Mouse (Mus musculus): Measurements from ENCODE around the gene Arhgef3. TPM values are rescaled to one million over a fixed set of nuclear protein-coding genes. Genes with fewer than 3 reads are reported as not detected.

Gene Arhgef3
- total RNA-seq, 1 experiment: 7.6 TPM

DNA sequence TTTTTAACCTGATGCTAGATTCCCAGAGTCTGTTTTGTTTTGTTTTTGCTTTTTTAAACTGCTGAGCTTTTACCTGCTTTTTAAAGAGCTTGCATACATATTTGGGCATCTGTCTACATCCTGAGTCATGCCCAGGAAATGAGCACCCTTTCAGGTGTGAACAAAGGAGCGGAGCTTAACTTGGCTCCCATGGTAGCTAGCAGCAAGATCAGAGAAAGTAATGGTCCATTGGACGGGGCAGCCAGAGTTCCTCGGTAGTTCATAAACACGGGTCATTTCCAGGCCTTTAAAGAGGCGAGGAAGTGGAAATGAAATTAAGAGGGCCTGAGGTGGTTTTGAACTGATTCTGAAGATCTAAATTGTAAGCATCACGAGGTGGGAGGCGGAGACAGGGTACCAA is 276.0 kb downstream of the Arhgef3 start:
- Histone ChIP-seq H3K4me1 (ENCODE audit: control insufficient read depth in 2 of 2, insufficient read depth in 2 of 2, low read length in 2 of 2, poor library complexity in 1 of 2) (peaks cover 0 to 2% of the 10 kb centered on the region in 2 experiments; a peak in 1 of 4 replicates), H3K4me3 (ENCODE audit: insufficient read depth in 1 of 2, low read depth in 1 of 2, low read length in 2 of 2, poor library complexity in 1 of 2, severe bottlenecking in 1 of 2) (no peak overlapping the region), H3K36me3 (ENCODE audit: control insufficient read depth, insufficient read depth, low read length, poor library complexity, severe bottlenecking) (0 out of 2 replicates have a peak, but pooled peaks cover 3% of the 10 kb centered on the region), H3K9ac (ENCODE audit: insufficient read depth, low read depth, low read length, poor library complexity, severe bottlenecking) (no peak overlapping the region), H3K27ac (ENCODE audit: insufficient read depth, low read depth, low read length, poor library complexity, severe bottlenecking) (no peak overlapping the region), H3K9me3 (ENCODE audit: control insufficient read depth, insufficient read depth, low read depth, low read length) (no peaks in the 10 kb centered on the region)
- no peak for DNase-seq (ENCODE audit: low read depth, low spot score)
- TF ChIP-seq ZC3H11A (IDR thresholded peaks at IDR 0.05; ENCODE audit: borderline replicate concordance, low read depth, low read length): no peak
- no peak for TF ChIP-seq CHD2 (IDR thresholded peaks at IDR 0.05; ENCODE audit: low read depth, low read length)
- no peak for TF ChIP-seq MAFK (IDR thresholded peaks at IDR 0.05; ENCODE audit: insufficient read depth, low read depth, low read length)
- TF ChIP-seq HCFC1 (IDR thresholded peaks at IDR 0.05; ENCODE audit: borderline replicate concordance, insufficient read depth, low read length): no peak
- in situ Hi-C loops (cut with MboI; ENCODE audit: low sequenced_read_pairs in 2 of 2, unreplicated experiment in 2 of 2): no loop called here

- H3K9me3 ChIP-seq (ENCODE audit: control insufficient read depth, insufficient read depth, low read depth, low read length): no peaks in the 10 kb centered on the region
- H3K27ac ChIP-seq (ENCODE audit: insufficient read depth, low read depth, low read length, poor library complexity, severe bottlenecking): no peak overlapping the region
- no peak overlapping the region for H3K9ac ChIP-seq (ENCODE audit: insufficient read depth, low read depth, low read length, poor library complexity, severe bottlenecking)
- no peak overlapping the region for H3K4me3 ChIP-seq (ENCODE audit: insufficient read depth in 1 of 2, low read depth in 1 of 2, low read length in 2 of 2, poor library complexity in 1 of 2, severe bottlenecking in 1 of 2)
- DNase-seq (ENCODE audit: low read depth, low spot score): no peak
- peaks cover 6% of the 10 kb centered on the region; the same call in 1 of the 2 replicates for H3K36me3 ChIP-seq (ENCODE audit: control insufficient read depth, insufficient read depth, low read length, poor library complexity, severe bottlenecking)
- H3K4me1 ChIP-seq (ENCODE audit: control insufficient read depth in 2 of 2, insufficient read depth in 2 of 2, low read length in 2 of 2, poor library complexity in 1 of 2): peaks cover 0 to 6% of the 10 kb centered on the region in 2 experiments; a peak in 1 of 4 replicates
- TF ChIP-seq CHD2 (IDR thresholded peaks at IDR 0.05; ENCODE audit: low read depth, low read length) (no peak), ZNF384 (IDR thresholded peaks at IDR 0.05; ENCODE audit: low read depth, low read length) (no peak), HCFC1 (IDR thresholded peaks at IDR 0.05; ENCODE audit: borderline replicate concordance, insufficient read depth, low read length) (no peak), ZC3H11A (IDR thresholded peaks at IDR 0.05; ENCODE audit: borderline replicate concordance, low read depth, low read length) (no peak), MAFK (IDR thresholded peaks at IDR 0.05; ENCODE audit: insufficient read depth, low read depth, low read length) (no peak)
- in situ Hi-C loops (cut with MboI; ENCODE audit: low sequenced_read_pairs in 2 of 2, unreplicated experiment in 2 of 2): no loop called here
These were observed 277.1 kb downstream of the Arhgef3 start for GRCm38 (mm10) chr14:27391776-27392308.

DNA sequence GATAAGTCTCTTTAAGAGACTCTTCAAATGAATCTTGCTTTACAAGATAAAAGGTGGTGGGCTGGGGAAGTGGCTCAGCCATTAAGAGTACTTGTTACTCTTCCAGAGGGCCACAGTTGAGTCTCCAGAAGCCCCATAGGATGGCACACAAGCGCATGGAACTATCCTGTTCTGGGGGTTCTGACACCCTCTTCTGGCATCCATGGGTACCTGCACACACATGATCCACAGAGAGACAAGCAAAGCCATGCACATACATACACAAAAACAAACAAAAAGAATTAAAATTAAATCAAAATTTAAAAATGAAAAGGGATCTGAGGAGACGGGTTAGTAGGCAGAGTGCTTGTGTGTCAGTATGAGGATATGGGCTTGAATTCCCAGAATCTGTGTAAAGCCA is 278.0 kb downstream of the Arhgef3 start:
- H3K36me3 ChIP-seq (ENCODE audit: control insufficient read depth, insufficient read depth, low read length, poor library complexity, severe bottlenecking): peaks cover 6% of the 10 kb centered on the region; the same call in 1 of the 2 replicates
- no peak overlapping the region for H3K4me3 ChIP-seq (ENCODE audit: insufficient read depth in 1 of 2, low read depth in 1 of 2, low read length in 2 of 2, poor library complexity in 1 of 2, severe bottlenecking in 1 of 2)
- no peak for TF ChIP-seq HCFC1 (IDR thresholded peaks at IDR 0.05; ENCODE audit: borderline replicate concordance, insufficient read depth, low read length)
- TF ChIP-seq ZNF384 (IDR thresholded peaks at IDR 0.05; ENCODE audit: low read depth, low read length): no peak
- TF ChIP-seq CHD2 (IDR thresholded peaks at IDR 0.05; ENCODE audit: low read depth, low read length): no peak
- no peak for TF ChIP-seq ZC3H11A (IDR thresholded peaks at IDR 0.05; ENCODE audit: borderline replicate concordance, low read depth, low read length)
- no peak for TF ChIP-seq MAFK (IDR thresholded peaks at IDR 0.05; ENCODE audit: insufficient read depth, low read depth, low read length)
- DNase-seq (ENCODE audit: low read depth, low spot score): no peak
- no peak overlapping the region for H3K27ac ChIP-seq (ENCODE audit: insufficient read depth, low read depth, low read length, poor library complexity, severe bottlenecking)
- H3K4me1 ChIP-seq (ENCODE audit: control insufficient read depth in 2 of 2, insufficient read depth in 2 of 2, low read length in 2 of 2, poor library complexity in 1 of 2): peaks cover 0 to 6% of the 10 kb centered on the region in 2 experiments; a peak in 1 of 4 replicates
- no peak overlapping the region for H3K9ac ChIP-seq (ENCODE audit: insufficient read depth, low read depth, low read length, poor library complexity, severe bottlenecking)
- no peaks in the 10 kb centered on the region for H3K9me3 ChIP-seq (ENCODE audit: control insufficient read depth, insufficient read depth, low read depth, low read length)
- in situ Hi-C loops (cut with MboI; ENCODE audit: low sequenced_read_pairs in 2 of 2, unreplicated experiment in 2 of 2): no loop called here

- Histone ChIP-seq H3K9ac (ENCODE audit: insufficient read depth, low read depth, low read length, poor library complexity, severe bottlenecking) (no peak overlapping the region), H3K9me3 (ENCODE audit: control insufficient read depth, insufficient read depth, low read depth, low read length) (no peaks in the 10 kb centered on the region), H3K27ac (ENCODE audit: insufficient read depth, low read depth, low read length, poor library complexity, severe bottlenecking) (no peak overlapping the region), H3K36me3 (ENCODE audit: control insufficient read depth, insufficient read depth, low read length, poor library complexity, severe bottlenecking) (peaks cover 6% of the 10 kb centered on the region; the same call in 1 of the 2 replicates), H3K4me1 (ENCODE audit: control insufficient read depth in 2 of 2, insufficient read depth in 2 of 2, low read length in 2 of 2, poor library complexity in 1 of 2) (peaks cover 0 to 6% of the 10 kb centered on the region in 2 experiments; a peak in 1 of 4 replicates), H3K4me3 (ENCODE audit: insufficient read depth in 1 of 2, low read depth in 1 of 2, low read length in 2 of 2, poor library complexity in 1 of 2, severe bottlenecking in 1 of 2) (no peak overlapping the region)
- in situ Hi-C loops (cut with MboI; ENCODE audit: low sequenced_read_pairs in 2 of 2, unreplicated experiment in 2 of 2): no loop called here
- DNase-seq (ENCODE audit: low read depth, low spot score): no peak
- TF ChIP-seq ZC3H11A (IDR thresholded peaks at IDR 0.05; ENCODE audit: borderline replicate concordance, low read depth, low read length) (no peak), HCFC1 (IDR thresholded peaks at IDR 0.05; ENCODE audit: borderline replicate concordance, insufficient read depth, low read length) (no peak), CHD2 (IDR thresholded peaks at IDR 0.05; ENCODE audit: low read depth, low read length) (no peak), ZNF384 (IDR thresholded peaks at IDR 0.05; ENCODE audit: low read depth, low read length) (no peak), MAFK (IDR thresholded peaks at IDR 0.05; ENCODE audit: insufficient read depth, low read depth, low read length) (no peak)
These were observed 279.1 kb downstream of the Arhgef3 start for GRCm38 (mm10) chr14:27393806-27394205.

Data from ES-E14 (cell line).